Mouse (Mus musculus) liver, adult 2 months (tissue): ENCODE results near the gene Itga2b. TPM values are rescaled to one million over a fixed set of nuclear protein-coding genes. Genes with fewer than 3 reads are reported as not detected.

Experiments
- DNase-seq: peaks from one replicate; pipeline ENCODE4 v3.0.0-alpha.2; 2011; ENCODE audit warnings: low read depth, low spot score; ENCODE audit errors: extremely low read depth
- H3K27ac ChIP-seq: fragments of 200-500 bp; replicated peaks from 2 replicates; pipeline ENCODE4 v1.5.1; 2012; ENCODE audit warnings: low read depth, mild to moderate bottlenecking, control low read depth, inconsistent platforms, low read length; ENCODE audit not compliant: insufficient read depth
- H3K27me3 ChIP-seq: fragments of 200-500 bp; 2 replicates; pipeline ENCODE4 v1.6.1; 2012; ENCODE audit warnings: mild to moderate bottlenecking, moderate library complexity, low read length, inconsistent platforms; ENCODE audit not compliant: control insufficient read depth, insufficient read depth
- H3K36me3 ChIP-seq: fragments of 200-500 bp; 2 replicates; pipeline ENCODE4 v1.6.1; 2012; ENCODE audit warnings: low read length, inconsistent platforms; ENCODE audit not compliant: control insufficient read depth, insufficient read depth
- H3K4me1 ChIP-seq: fragments of 200-500 bp; 2 replicates; pipeline ENCODE4 v1.6.1; 2011; ENCODE audit warnings: low read length; ENCODE audit not compliant: control insufficient read depth, insufficient read depth
- H3K4me3 ChIP-seq: fragments of 200-500 bp; 2 replicates; pipeline ENCODE4 v1.5.1; 2011; ENCODE audit warnings: low read depth, mild to moderate bottlenecking, control low read depth, low read length, moderate library complexity; ENCODE audit not compliant: insufficient read depth
- H3K79me2 ChIP-seq: fragments of 200-500 bp; 2 replicates; pipeline ENCODE4 v1.6.1; 2012; ENCODE audit warnings: inconsistent platforms, mild to moderate bottlenecking, low read length, moderate library complexity; ENCODE audit not compliant: control insufficient read depth, insufficient read depth
- H3K9ac ChIP-seq: fragments of 200-500 bp; 2 replicates; pipeline ENCODE4 v1.6.1; 2012; ENCODE audit warnings: low read depth, mild to moderate bottlenecking, control low read depth, inconsistent platforms, low read length
- CTCF ChIP-seq: fragments of 200-500 bp; IDR thresholded peaks from 2 replicates; pipeline ENCODE4 v1.5.1; 2011; ENCODE audit warnings: low read depth, low read length, control low read depth
- POLR2A ChIP-seq: fragments of 200-500 bp; IDR thresholded peaks from 2 replicates; pipeline ENCODE4 v1.6.1; 2011; ENCODE audit warnings: low read length, control low read depth; ENCODE audit not compliant: insufficient read depth; ENCODE audit errors: extremely low read depth
- WGBS: fragments of 180-500 bp; shearing (Covaris S2); methylation state at CpG from one replicate; pipeline ENCODE4 v1.1.7; 2018; 5-methylcytosine and 5-hydroxymethylcytosine counted together
- polyA plus RNA-seq: library from polyadenylated mRNA; depleted of rRNA; stranded (reverse); fragments of >200 nt; gene quantifications from 2 replicates; pipeline ENCODE4 v1.2.3, GENCODE M21; 2012
- total RNA-seq: library from RNA; depleted of rRNA; stranded (reverse); fragments of >200 nt; gene quantifications from 2 replicates; pipeline ENCODE4 v1.2.3, GENCODE M21; 2014

Itga2b gene
- total and polyA plus RNA-seq, 2 experiments: 1.6 to 7.1 TPM

DNA sequence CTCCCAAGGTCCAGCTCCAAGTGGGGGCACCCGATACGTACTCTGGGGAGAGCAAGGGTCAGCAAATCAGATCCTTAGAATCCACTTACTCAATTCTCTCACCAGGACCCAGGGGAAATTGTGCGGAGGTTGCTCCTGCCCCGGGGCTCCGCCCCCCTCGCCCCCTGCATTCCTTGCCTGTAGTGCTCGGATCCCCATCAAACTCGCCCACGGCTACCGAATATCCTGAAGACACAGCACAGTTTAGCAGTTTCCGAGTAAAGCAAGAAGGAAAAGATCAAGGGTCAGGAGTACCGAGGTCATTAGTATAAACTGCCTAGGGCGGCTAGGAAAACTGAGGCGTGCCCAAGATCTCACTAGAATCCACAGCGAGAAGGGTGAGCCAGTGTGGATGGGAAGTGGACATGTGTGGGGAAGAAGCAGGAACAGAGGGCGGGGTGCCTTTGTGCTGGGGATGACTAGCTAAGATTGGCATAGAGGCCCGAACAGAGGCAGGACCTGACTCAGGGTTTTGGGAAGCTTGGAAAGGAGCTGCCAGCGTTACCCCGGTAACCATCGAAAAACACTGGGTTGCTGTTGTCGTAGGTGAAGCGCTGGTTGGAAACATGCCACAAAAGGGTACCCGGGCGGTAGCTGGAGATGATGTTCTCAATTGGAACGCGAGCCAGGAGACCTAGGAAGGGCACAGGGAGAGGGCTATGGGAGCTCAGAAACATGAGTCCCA is 4.0 kb downstream of the Itga2b start:
- Histone ChIP-seq H3K4me3 (no peak overlapping the region), H3K9ac (peak overlapping the region; percentile 28), H3K79me2 (no peaks in the 10 kb centered on the region), H3K27ac (no peak overlapping the region; the same call in 1 of the 2 replicates), H3K4me1 (peaks cover 10% of the 10 kb centered on the region), H3K27me3 (no peaks in the 10 kb centered on the region), H3K36me3 (no peaks in the 10 kb centered on the region)
- 12% methylated on average over 26 of the region's 26 CpGs for WGBS
- no peak for TF ChIP-seq POLR2A
- TF ChIP-seq CTCF: no peak
- DNase-seq: peak; percentile 87

DNA sequence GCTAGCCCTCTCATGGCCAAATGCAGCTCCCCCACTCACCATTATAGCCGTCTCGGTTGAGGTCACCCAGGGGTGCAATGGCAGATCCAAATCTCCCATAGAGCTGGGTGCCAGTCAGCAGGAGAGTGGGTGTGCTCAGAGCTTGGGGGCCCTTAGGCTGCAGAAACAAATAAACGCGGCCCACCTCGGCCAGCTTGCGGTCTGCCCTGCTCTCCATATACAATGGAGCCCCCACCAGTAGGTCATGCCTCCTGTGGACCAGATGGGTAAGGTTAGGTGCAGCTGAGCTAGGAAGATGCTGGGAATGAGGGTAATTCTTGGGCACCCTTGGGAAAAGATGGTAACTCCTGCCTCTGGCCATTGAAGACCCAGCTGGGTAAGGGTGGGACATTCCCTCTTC is 5.0 kb downstream of the Itga2b start:
- Histone ChIP-seq H3K4me1 (peaks cover 10% of the 10 kb centered on the region), H3K27ac (no peak overlapping the region), H3K9ac (no peak overlapping the region), H3K36me3 (no peaks in the 10 kb centered on the region), H3K27me3 (no peaks in the 10 kb centered on the region), H3K4me3 (no peak overlapping the region), H3K79me2 (no peaks in the 10 kb centered on the region)
- TF ChIP-seq POLR2A (no peak), CTCF (no peak)
- WGBS: 97% methylated on average over 6 of the region's 6 CpGs
- no peak for DNase-seq

DNA sequence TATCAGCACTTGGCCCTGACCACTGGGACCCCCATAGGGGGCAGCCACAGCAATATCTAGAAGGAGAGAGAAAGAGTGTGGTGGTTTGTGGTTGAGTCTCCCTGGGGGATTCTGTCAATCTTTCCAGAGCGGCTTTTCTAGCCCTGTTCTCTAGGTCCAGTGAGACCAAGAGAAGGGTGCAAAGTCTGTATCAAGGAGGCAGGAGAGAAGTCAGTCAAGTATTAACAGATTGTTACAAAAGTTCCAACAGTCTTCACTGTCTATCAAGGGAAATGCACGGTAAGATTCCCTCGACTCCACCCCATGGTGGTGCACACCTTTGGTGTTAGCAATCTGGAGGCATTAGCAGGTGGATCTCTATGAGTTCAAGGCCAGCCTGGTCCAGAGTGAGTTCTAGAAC is 8.2 kb downstream of the Itga2b start:
- Histone ChIP-seq H3K4me1 (peaks cover 8% of the 10 kb centered on the region), H3K36me3 (no peaks in the 10 kb centered on the region), H3K9ac (no peak overlapping the region), H3K27ac (no peak overlapping the region), H3K4me3 (no peak overlapping the region), H3K79me2 (no peaks in the 10 kb centered on the region), H3K27me3 (no peaks in the 10 kb centered on the region)
- peak; percentile 33 for DNase-seq
- 45% methylated on average over 3 of the region's 3 CpGs for WGBS
- no peak for TF ChIP-seq POLR2A
- no peak for TF ChIP-seq CTCF

DNA sequence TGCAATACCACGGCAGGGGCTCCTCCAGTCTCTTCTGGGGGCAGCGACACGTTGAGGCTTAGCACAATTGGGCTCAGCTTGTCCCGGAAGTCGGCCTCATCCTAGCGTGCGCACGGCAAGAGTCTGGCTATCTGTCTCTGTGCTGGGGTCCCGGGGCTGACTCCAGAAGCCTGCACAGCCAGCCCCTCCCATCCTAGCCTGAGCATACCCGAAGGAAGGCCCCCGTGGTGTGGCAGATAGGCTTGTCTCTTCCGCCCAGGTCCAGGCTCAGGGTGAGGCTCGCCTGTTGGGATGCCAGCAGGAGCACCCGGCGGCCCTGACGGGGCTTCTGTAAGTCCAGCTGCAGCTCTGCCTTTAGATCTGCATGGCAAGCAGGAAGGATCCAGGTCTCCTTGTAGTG is 9.4 kb downstream of the Itga2b start:
- no peak for DNase-seq
- Histone ChIP-seq H3K9ac (no peak overlapping the region), H3K79me2 (no peaks in the 10 kb centered on the region), H3K36me3 (no peaks in the 10 kb centered on the region), H3K4me3 (no peak overlapping the region), H3K27ac (no peak overlapping the region), H3K27me3 (no peaks in the 10 kb centered on the region), H3K4me1 (peaks cover 4% of the 10 kb centered on the region)
- TF ChIP-seq POLR2A (no peak), CTCF (no peak)
- WGBS: 72% methylated on average over 16 of the region's 16 CpGs

DNA sequence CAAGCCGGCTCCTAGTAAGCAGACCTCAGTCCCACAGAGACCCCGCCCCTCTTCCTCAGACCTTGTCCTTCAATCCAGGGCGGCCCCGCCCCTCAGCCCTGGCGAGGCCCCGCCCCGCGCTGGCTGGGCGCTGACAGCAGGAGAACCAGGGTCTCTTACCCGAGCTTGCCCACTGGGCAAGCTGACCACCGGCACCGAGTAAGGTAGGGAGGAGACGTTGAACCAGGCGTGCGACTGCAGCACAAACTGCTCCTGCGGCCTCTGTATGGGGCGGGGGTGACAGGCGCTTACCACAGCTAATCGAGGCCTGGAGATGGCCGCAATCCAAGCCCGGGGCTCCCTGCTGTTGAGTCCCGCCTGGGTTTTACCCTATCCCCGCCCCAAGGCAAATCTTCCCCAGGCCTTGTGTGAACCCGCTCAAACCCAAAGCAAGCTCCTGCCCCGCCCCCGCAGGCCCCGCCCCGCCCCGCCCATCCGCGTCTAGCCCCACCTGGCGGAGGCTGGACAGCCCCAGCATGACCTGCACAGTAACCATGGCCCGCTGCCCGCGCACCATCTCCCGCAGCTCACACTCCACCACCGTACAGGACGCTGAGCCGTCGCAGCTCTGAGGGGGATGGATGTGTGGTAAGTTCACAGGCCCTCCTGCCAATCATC is 14.1 kb downstream of the Itga2b start:
- WGBS: under 1% methylated on average over 35 of the region's 40 CpGs
- Histone ChIP-seq H3K4me3 (peak overlapping the region; percentile 67), H3K9ac (peak overlapping the region; percentile 71), H3K36me3 (no peaks in the 10 kb centered on the region), H3K79me2 (no peaks in the 10 kb centered on the region), H3K27ac (peak overlapping the region; percentile 24; the same call in 1 of the 2 replicates), H3K27me3 (no peaks in the 10 kb centered on the region), H3K4me1 (peaks cover 3% of the 10 kb centered on the region; the same call in 1 of the 2 replicates)
- peak; percentile 80 for DNase-seq
- TF ChIP-seq POLR2A: no peak
- TF ChIP-seq CTCF: peak; percentile 58

DNA sequence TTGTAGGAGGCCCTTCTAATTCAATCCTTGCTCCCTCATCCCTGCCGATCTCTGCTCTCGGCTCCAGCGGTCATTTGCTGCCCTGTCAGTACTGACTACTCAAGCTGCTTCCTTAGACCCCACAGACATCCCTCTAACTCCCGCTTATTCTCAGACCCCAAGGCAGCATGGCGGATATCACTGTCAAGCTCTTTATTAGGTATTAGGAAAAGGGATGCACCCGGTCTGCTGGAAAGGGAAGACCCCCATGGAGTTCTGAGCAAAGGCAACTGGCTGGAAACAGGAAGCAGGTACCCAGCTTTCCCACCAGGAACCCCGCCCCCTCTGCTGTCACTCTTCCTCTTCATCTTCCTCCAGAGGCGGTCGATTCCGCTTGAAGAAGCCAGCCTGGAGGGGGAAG is 16.8 kb downstream of the Itga2b start:
- WGBS: 63% methylated on average over 10 of the region's 10 CpGs

More for the DNA sequence above, 16.8 kb downstream of the Itga2b start:
- H3K4me3 ChIP-seq: no peak overlapping the region
- peaks cover 3% of the 10 kb centered on the region; the same call in 1 of the 2 replicates for H3K4me1 ChIP-seq
- H3K9ac ChIP-seq: no peak overlapping the region
- peaks cover 4% of the 10 kb centered on the region; the same call in 1 of the 2 replicates for H3K27me3 ChIP-seq
- H3K36me3 ChIP-seq: no peaks in the 10 kb centered on the region
- H3K27ac ChIP-seq: no peak overlapping the region
- H3K79me2 ChIP-seq: no peaks in the 10 kb centered on the region
- TF ChIP-seq POLR2A (no peak), CTCF (no peak)
- no peak for DNase-seq
